Mouse (Mus musculus): ENCODE results near the gene H2-D1. TPM values are rescaled to one million over a fixed set of nuclear protein-coding genes. Genes with fewer than 3 reads are reported as not detected.
"Not testable (repeated sequence)": the region's sequence is repeated elsewhere in the genome, so short reads cannot be mapped to it uniquely, and the experiment has no call there.

The H2-D1 gene
- total and polyA plus RNA-seq, 3 experiments = 172 to 473 (median 281) TPM

DNA sequence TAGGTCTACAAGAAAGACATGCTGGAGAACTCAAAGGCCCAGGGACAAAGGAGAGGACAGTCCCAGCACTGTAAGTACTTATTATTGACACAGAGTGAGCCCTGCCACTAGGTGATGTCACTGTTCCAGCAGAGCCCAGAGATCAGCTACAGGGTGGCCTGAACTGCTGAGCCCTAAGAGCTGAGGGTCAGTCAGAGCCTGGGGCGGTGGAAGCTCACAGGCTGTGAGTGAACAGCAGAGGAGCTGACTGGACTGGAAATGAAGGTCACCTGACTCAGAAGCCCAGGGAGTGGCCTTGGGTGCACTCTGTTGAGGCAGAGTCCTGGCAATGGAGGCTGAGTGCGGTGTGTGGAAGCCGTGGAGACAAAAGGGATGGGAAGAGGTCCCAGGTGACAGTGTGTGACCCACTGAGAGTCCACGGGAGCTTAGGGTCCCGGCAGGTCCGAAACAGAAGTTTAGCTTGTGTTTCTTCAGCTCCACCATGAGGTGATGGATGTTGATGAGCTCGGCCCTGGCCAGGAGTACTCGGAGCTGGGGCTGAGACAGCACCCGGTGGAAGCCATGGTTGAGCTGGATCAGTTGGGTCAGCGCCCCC lies 41.3 kb downstream of the H2-D1 start:
- DNase-seq = peak; percentile 86

DNA sequence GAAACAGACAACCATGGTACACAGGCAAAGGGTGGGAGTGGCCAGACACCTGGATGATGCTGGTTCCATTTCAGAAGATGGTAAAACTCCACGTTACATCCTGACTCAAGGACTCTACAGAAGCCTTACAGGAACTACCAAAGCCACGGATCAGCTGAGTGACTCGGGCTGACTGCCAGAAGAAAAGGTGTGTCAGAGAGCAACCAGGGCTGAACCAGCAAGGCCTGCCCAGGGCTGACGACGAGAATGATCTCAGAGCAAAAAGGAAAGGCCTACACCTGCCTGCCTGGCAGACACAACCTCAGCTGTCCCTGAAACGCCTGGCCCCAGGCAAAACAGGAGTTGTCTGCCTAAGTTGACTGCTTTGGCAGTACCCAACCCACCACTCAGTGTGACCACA lies 41.9 kb downstream of the H2-D1 start:
- no peak for DNase-seq

DNA sequence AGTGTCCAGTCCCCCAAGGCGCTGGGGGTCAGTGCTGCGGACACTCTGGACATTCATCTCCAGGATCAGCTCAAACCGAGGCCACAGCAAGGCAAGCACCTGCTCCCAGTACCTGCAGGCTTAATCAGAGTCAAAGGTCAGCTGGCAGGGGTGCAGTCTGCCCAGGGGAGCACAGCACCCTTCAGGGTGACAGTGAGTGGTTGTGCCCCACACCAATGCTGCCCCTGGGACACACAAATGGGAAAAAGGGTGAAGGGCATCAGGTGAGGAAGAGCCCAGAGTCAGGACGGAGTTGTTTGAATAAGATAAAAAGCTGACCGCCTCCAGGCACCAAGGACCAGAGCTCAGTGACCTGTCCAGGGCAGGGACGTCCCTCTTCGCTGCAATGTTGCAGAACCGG lies 42.4 kb downstream of the H2-D1 start:
- not testable (repeated sequence) for DNase-seq

Small RNAs within 50 kb of the gene (microRNA-seq; reads per million reads assigned to microRNA genes)
- gene Mir6975 (0 reads per million in 2 experiments), gene Mir8094 (0 reads per million in 2 experiments)

Other genes starting within 250 kb of the H2-D1 start
Only the 30 nearest of the 35 such genes appear.
- gene Ddah2, start 203.7 kb upstream of the H2-D1 start, total RNA-seq (2021) = 10 to 100 TPM in 1 of 2 experiments, 1 to 10 TPM in 1; 7.2 to 26.6 TPM
- 25.9 and 35.6 TPM in 2 replicates for gene Ddah2, start 203.7 kb upstream of the H2-D1 start, polyA plus RNA-seq (2012; rRNA removed)
- gene Ly6g6c, start 197.3 kb upstream of the H2-D1 start, total RNA-seq (2021) = not detected
- gene Ly6g6c, start 197.3 kb upstream of the H2-D1 start, polyA plus RNA-seq (2012; rRNA removed) = not detected in 2 replicates
- not detected for gene Mpig6b, start 196.5 kb upstream of the H2-D1 start, total RNA-seq (2021)
- 0.06 TPM in 1 of 2 replicates, not detected in the other for gene Mpig6b, start 196.5 kb upstream of the H2-D1 start, polyA plus RNA-seq (2012; rRNA removed)
- gene Ly6g6e, start 185.8 kb upstream of the H2-D1 start, total RNA-seq (2021) = not detected
- 0.21 and 0.34 TPM in 2 replicates for gene Ly6g6e, start 185.8 kb upstream of the H2-D1 start, polyA plus RNA-seq (2012; rRNA removed)
- gene Ly6g6d, start 184.7 kb upstream of the H2-D1 start, total RNA-seq (2021) = under 1 TPM in 1 of 2 experiments, not detected in 1; 0.45 TPM
- 0.57 and 1.1 TPM in 2 replicates for gene Ly6g6d, start 184.7 kb upstream of the H2-D1 start, polyA plus RNA-seq (2012; rRNA removed)
- gene Ly6g6f, start 177.1 kb upstream of the H2-D1 start, total RNA-seq (2021) = not detected
- not detected in 2 replicates for gene Ly6g6f, start 177.1 kb upstream of the H2-D1 start, polyA plus RNA-seq (2012; rRNA removed)
- gene Abhd16a, start 173.5 kb upstream of the H2-D1 start, total RNA-seq (2021) = 10 to 100 TPM; 71.8 to 95.8 TPM
- gene Abhd16a, start 173.5 kb upstream of the H2-D1 start, polyA plus RNA-seq (2012; rRNA removed) = 219 and 291 TPM in 2 replicates
- gene Ly6g5c, start 154.5 kb upstream of the H2-D1 start, total RNA-seq (2021) = not detected
- not detected in 2 replicates for gene Ly6g5c, start 154.5 kb upstream of the H2-D1 start, polyA plus RNA-seq (2012; rRNA removed)
- under 1 TPM; 0.23 to 0.35 TPM for gene Ly6g5b, start 147.3 kb upstream of the H2-D1 start, total RNA-seq (2021)
- gene Ly6g5b, start 147.3 kb upstream of the H2-D1 start, polyA plus RNA-seq (2012; rRNA removed) = 0.42 and 0.52 TPM in 2 replicates
- 10 to 100 TPM; 12.4 to 12.8 TPM for gene Gpank1, start 141.3 kb upstream of the H2-D1 start, total RNA-seq (2021)
- gene Gpank1, start 141.3 kb upstream of the H2-D1 start, polyA plus RNA-seq (2012; rRNA removed) = 13.3 and 15.8 TPM in 2 replicates
- 100 to 1,000 TPM; 212 to 337 TPM for gene Csnk2b, start 140.7 kb upstream of the H2-D1 start, total RNA-seq (2021)
- 358 and 360 TPM in 2 replicates for gene Csnk2b, start 140.7 kb upstream of the H2-D1 start, polyA plus RNA-seq (2012; rRNA removed)
- 10 to 100 TPM; 23.4 to 32.0 TPM for gene D17H6S53E, start 136.4 kb upstream of the H2-D1 start, total RNA-seq (2021)
- 27.7 and 45.5 TPM in 2 replicates for gene D17H6S53E, start 136.4 kb upstream of the H2-D1 start, polyA plus RNA-seq (2012; rRNA removed)
- gene Apom, start 130.7 kb upstream of the H2-D1 start, total RNA-seq (2021) = under 1 TPM in 1 of 2 experiments, not detected in 1; 0.78 TPM
- 0.22 TPM in 1 of 2 replicates, not detected in the other for gene Apom, start 130.7 kb upstream of the H2-D1 start, polyA plus RNA-seq (2012; rRNA removed)
- 100 to 1,000 TPM; 389 to 403 TPM for gene Bag6, start 127.6 kb upstream of the H2-D1 start, total RNA-seq (2021)
- 433 and 470 TPM in 2 replicates for gene Bag6, start 127.6 kb upstream of the H2-D1 start, polyA plus RNA-seq (2012; rRNA removed)
- gene Prrc2a, start 97.8 kb upstream of the H2-D1 start, total RNA-seq (2021) = 100 to 1,000 TPM; 205 to 258 TPM
- gene Prrc2a, start 97.8 kb upstream of the H2-D1 start, polyA plus RNA-seq (2012; rRNA removed) = 598 and 625 TPM in 2 replicates
- gene Aif1, start 86.7 kb upstream of the H2-D1 start, total RNA-seq (2021) = 1 to 10 TPM; 3.4 to 6.4 TPM
- gene Aif1, start 86.7 kb upstream of the H2-D1 start, polyA plus RNA-seq (2012; rRNA removed) = 0.30 and 0.46 TPM in 2 replicates
- gene Lst1, start 74.3 kb upstream of the H2-D1 start, total RNA-seq (2021) = 1 to 10 TPM; 5.0 to 7.6 TPM
- 3.6 and 4.6 TPM in 2 replicates for gene Lst1, start 74.3 kb upstream of the H2-D1 start, polyA plus RNA-seq (2012; rRNA removed)
- gene Ltb, start 68.3 kb upstream of the H2-D1 start, total RNA-seq (2021) = 1 to 10 TPM; 1.8 to 7.7 TPM
- gene Ltb, start 68.3 kb upstream of the H2-D1 start, polyA plus RNA-seq (2012; rRNA removed) = 5.8 and 8.5 TPM in 2 replicates
- under 1 TPM; 0.35 to 0.52 TPM for gene Tnf, start 60.7 kb upstream of the H2-D1 start, total RNA-seq (2021)
- 0.62 and 1.0 TPM in 2 replicates for gene Tnf, start 60.7 kb upstream of the H2-D1 start, polyA plus RNA-seq (2012; rRNA removed)
- gene Lta, start 57.4 kb upstream of the H2-D1 start, total RNA-seq (2021) = under 1 TPM; 0.26 to 0.35 TPM
- gene Lta, start 57.4 kb upstream of the H2-D1 start, polyA plus RNA-seq (2012; rRNA removed) = 0.18 and 0.33 TPM in 2 replicates
- gene Gm16181, start 41.9 kb upstream of the H2-D1 start, total RNA-seq (2021) = not detected
- 0.31 and 1.3 TPM in 2 replicates for gene Gm16181, start 41.9 kb upstream of the H2-D1 start, polyA plus RNA-seq (2012; rRNA removed)
- 1 to 10 TPM; 5.6 to 5.7 TPM for gene Atp6v1g2, start 29.1 kb upstream of the H2-D1 start, total RNA-seq (2021)
- 7.2 and 8.5 TPM in 2 replicates for gene Atp6v1g2, start 29.1 kb upstream of the H2-D1 start, polyA plus RNA-seq (2012; rRNA removed)
- 10 to 100 TPM; 14.1 to 19.4 TPM for gene Nfkbil1, start 26.9 kb upstream of the H2-D1 start, total RNA-seq (2021)
- 52.3 and 57.6 TPM in 2 replicates for gene Nfkbil1, start 26.9 kb upstream of the H2-D1 start, polyA plus RNA-seq (2012; rRNA removed)
- gene Ddx39b, start 21.0 kb upstream of the H2-D1 start, total RNA-seq (2021) = 100 to 1,000 TPM; 192 to 200 TPM
- gene Ddx39b, start 21.0 kb upstream of the H2-D1 start, polyA plus RNA-seq (2012; rRNA removed) = 164 and 180 TPM in 2 replicates
- 1 to 10 TPM in 1 of 2 experiments, under 1 TPM in 1; 0.98 to 3.6 TPM for gene H2-Q1, start 57.7 kb downstream of the H2-D1 start, total RNA-seq (2021)
- gene H2-Q1, start 57.7 kb downstream of the H2-D1 start, polyA plus RNA-seq (2012; rRNA removed) = 0.04 TPM in 1 of 2 replicates, not detected in the other
- gene H2-Q2, start 79.5 kb downstream of the H2-D1 start, total RNA-seq (2021) = 1 to 10 TPM in 1 of 2 experiments, under 1 TPM in 1; 0.61 to 2.5 TPM
- 0.27 TPM in 1 of 2 replicates, not detected in the other for gene H2-Q2, start 79.5 kb downstream of the H2-D1 start, polyA plus RNA-seq (2012; rRNA removed)
- 10 to 100 TPM; 21.1 to 28.8 TPM for gene H2-Q4, start 116.9 kb downstream of the H2-D1 start, total RNA-seq (2021)
- 183 and 203 TPM in 2 replicates for gene H2-Q4, start 116.9 kb downstream of the H2-D1 start, polyA plus RNA-seq (2012; rRNA removed)
- gene H2-Q6, start 162.1 kb downstream of the H2-D1 start, total RNA-seq (2021) = 1 to 10 TPM; 3.3 to 7.9 TPM
- gene H2-Q6, start 162.1 kb downstream of the H2-D1 start, polyA plus RNA-seq (2012; rRNA removed) = 23.0 and 24.7 TPM in 2 replicates
- gene H2-Q7, start 176.4 kb downstream of the H2-D1 start, total RNA-seq (2021) = 1 to 10 TPM; 5.0 to 5.7 TPM
- 59.2 and 61.8 TPM in 2 replicates for gene H2-Q7, start 176.4 kb downstream of the H2-D1 start, polyA plus RNA-seq (2012; rRNA removed)
- gene H2-Q10, start 207.4 kb downstream of the H2-D1 start, total RNA-seq (2021) = 10 to 100 TPM in 1 of 2 experiments, 1 to 10 TPM in 1; 3.0 to 11.9 TPM
- gene H2-Q10, start 207.4 kb downstream of the H2-D1 start, polyA plus RNA-seq (2012; rRNA removed) = 37.5 and 46.4 TPM in 2 replicates